Mouse (Mus musculus) natural killer cell, adult 2 months (primary cell): Measurements from ENCODE around the gene Prn.
A peak's percentile ranks its signal among the peaks of the same experiment; 100 is the strongest.

Experiments
- DNase-seq, 2 experiments: peaks; one replicate each; pipeline ENCODE4 v3.0.0; 2022; ENCODE audit warnings: low spot score in 2 of 2

Prn gene

DNA sequence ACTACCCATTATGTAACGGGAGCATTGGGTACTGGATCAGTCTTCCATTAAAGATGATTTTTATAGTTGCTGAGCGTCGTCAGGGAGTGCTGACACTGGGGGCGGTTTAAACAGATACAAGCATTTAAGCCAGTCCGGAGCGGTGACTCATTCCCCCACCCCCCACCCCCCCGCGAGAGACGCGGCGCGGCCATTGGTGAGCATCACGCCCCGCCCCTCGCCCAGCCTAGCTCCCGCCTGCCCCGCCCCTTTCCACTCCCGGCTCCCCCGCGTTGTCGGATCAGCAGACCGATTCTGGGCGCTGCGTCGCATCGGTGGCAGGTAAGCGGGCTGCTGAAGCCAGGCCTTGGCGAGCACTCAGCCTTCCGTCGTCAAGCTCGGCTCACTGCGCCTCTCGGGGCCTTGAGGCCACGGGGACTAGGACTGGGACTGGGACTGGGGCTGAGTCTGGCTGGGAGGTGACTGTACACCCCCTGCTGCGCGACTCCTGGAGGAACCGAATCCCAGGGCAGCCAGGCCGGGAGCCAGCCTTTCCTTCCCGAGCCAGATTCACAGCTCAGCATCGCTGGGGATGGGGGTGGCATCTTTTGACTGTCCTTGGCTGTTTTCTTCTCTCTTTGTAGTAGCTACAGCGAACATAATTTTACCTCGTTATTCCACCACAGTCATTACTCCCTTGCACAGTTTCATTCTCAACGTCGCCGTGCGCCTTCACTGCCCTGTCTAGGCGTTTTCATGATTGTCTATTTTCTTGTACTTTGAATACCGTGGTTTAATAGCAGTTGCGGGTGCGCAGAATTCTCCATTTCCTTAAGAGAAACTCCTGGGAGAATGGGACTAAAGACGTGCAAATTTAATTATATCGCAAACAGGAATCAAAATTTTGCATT is at the start of gene Prn, which contains the start of gene Prnp:
Gene Prn, plus strand, starts transcription at position 275 of the 890 bp plus-strand sequence.
Gene Prnp, plus strand, starts transcription at position 246 of the 890 bp plus-strand sequence.
- DNase-seq = peak; percentile 69 to 84

DNA sequence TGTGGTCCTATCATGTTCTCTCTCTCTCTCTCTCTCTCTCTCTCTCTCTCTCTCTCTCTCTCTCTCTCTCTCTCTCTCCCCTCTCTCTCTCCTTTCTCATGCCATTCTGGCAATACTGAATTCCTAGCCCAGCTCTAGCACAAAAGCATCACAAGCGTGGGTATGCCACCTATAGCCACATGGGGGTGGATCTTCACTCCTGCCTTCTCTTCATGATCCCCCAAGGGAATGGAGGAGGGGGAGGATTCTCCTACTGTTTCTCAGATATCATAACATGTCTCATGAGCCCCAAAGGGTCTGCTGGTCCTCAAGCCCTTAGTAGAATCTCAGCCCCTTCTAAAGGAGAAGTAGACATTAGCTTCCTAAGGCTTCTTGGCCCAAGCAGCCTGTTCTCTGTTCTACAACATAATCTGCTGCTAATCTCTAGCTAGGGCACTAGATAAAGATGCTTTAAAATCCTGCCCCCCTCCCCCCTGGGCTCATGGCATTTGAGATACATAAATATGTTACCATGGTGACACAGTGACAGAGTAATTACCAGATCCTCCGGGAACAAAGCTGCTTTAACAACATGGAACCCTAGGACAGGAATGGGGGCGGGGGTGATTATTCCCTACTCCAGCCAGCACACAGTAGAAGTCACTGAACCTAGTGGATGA is 47.0 kb upstream of the Prn start:
- no peak for DNase-seq

DNA sequence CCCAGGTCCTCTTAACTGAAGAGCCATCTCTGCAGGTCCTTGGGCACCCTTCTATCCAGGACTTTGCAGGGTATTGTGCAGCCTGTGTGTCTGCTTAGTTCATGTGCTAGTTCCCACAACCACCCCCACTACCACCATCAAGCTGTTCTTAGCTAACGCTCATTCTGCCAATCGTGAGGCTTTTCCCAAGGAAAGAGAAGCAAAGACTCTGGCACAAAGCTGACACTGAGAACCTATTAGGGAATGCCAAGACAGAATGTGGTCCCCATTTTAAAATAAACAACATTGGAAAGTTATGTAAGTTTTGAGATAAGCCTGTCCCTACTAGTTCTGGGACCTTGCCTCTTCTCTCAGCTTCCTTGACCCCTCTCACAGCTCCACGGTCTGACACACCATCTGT is 46.3 kb upstream of the Prn start:
- DNase-seq = no peak

GRCm38 (mm10) chr2:131864262-131864796 is 45.4 kb upstream of the Prn start:
- DNase-seq = no peak

DNA sequence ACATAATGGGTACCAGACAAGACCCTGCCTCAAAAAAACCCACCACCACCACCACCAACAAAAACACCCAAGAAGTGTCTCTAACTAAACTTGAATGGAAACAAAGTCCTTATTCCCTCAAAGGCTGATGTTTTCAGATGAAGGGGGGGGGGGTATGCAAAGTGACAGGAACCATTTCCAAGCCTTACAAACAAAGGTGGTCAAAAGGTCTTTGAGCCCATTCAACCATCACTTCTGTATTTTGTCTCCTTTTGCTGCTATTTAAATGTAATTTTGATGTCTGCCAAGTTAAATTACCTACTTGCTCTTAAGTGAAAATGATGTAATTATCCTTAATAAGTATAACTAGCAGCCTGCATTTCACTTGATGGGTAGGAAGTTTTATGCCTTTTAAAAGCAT is 43.1 kb upstream of the Prn start:
- no peak for DNase-seq

DNA sequence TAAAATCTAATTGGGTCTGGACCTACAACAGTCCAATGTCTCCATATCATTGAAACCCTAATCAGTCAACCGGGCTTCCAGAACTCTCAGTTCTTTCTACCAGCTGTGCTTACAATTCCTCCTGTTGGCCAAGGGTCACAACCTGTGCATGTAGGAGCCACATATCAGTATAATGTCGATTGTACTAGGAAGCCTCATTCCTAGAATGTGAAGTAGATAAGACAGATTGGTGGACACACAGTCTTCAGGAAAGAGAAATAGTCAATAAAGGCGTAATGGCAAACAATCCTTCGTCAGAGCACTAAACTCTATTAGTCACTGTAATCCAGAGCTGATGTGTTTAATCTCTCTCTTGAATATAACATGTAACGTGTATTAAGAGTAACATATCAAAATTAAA is 40.8 kb upstream of the Prn start:
- no peak for DNase-seq

GRCm38 (mm10) chr2:131873376-131873775 is 36.4 kb upstream of the Prn start:
- DNase-seq = no peak

DNA sequence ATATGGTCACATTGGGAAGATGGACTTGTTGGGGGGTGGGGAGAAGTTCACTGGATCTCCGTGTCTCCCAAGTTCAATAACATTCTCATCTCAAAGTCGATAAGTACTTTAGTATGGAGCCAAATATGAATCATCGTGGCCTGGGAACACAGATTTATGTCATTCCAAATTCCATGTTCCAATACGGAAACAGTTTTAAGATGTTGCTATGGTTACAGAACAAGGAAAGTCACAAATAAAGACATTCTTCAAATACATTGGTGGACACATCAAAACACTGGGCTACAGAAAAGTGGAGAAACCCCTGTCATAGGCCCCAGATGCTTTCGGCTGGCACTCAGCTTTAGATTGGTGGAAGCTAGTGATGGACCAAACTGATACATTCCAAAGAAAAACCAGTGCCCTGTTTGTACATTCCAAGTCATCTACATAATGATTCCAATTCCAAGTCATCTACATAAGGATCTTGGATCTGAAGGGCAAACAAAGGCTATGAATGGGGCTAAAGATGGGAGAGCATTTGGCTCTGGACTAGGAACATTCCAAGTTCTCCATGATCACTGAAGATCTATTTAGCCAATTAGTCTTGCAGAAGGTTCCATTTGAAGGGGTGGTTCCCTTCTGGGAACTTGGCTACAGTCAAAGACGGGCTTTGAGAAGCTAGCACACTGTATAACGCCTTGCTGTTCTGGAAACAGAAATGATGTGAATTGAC is 33.0 kb upstream of the Prn start:
- DNase-seq = no peak

DNA sequence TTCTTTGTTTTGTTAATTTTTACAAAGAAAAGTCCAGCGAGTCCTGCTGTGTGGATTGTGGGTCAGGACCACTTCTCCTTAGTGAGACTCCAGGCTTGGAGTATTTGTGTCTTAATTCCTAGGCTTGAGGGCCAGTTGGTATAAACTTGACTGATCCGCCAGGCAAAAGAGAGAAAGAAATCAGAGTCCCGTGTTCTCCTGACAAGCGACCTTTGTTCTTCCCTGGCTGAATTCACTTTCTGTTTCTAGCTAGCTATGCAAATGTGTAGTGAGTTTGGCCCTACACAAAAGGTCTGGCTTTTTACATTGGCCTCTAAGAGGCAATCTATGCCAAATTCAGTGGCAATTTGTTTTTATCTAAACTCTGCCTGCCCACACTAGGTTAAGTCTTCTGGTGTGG is 28.0 kb upstream of the Prn start:
- DNase-seq = no peak

- no peak for DNase-seq
Measured at GRCm38 (mm10) chr2:131883136-131883535, 26.6 kb upstream of the Prn start.

- DNase-seq = no peak
Measured at GRCm38 (mm10) chr2:131886503-131887160, 23.1 kb upstream of the Prn start.

DNA sequence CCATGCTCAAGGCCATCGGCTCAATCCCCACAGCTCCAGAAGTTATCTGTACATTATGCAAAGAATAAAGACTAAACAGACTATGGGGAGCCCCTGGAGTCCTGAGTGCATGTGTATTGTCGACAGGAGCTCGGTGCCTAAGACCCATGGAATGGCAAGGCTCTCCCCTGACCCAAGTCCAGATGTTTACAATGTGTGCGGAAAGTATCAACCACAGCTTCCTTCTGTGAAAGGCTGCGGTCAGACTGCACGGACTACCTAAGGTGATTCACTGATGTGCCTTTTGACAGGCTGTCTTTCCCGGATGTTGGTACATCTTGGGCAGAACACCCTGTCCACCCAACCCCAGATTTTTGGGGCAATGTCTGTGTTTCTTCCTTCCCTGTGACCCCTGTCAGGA is 21.5 kb upstream of the Prn start:
- DNase-seq = peak; percentile 35 to 51

GRCm38 (mm10) chr2:131892534-131892933 is 17.2 kb upstream of the Prn start:
- DNase-seq = no peak

DNA sequence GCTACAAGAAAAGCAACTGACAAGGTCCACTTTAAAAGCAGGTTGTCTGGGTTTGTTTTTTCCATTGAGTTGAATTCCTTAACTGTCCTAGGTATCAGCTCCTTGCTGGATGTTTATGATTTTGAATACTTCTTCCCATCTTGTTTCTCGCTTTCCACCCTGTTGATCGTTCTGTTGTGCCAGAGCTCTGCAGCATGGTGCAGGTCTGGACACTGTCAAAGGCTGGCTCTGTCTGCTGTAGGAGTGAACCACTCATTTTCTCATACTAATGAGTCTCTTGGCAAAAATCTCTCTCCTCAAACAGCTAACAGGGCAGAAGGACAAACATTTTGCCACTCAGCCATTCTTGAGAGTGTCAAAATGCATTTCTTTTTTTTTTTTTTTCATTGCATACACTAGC is 14.7 kb upstream of the Prn start:
- DNase-seq = no peak

DNA sequence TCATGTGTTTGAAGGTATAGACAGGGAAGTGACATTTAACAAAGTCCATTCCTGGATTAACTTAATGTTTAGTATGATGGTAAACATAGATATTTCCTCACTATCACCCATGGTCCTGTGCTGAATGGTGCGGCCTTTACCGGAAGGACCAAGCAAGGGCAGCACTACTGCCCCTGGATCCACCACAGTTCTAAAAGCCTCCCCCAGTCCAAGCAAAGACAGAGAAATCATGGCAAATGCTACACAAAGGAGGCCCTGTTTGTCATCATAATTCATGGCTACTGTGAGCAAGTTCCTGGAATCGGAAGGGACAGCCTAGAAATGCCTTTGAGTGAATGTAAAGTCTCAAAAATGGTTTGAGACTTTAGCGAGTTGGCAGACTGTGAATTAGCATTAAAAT is 13.7 kb upstream of the Prn start:
- no peak for DNase-seq

GRCm38 (mm10) chr2:131897336-131898109 is 12.2 kb upstream of the Prn start:
- DNase-seq = no peak

- no peak for DNase-seq
Measured at GRCm38 (mm10) chr2:131902423-131902822, 7.3 kb upstream of the Prn start.

DNA sequence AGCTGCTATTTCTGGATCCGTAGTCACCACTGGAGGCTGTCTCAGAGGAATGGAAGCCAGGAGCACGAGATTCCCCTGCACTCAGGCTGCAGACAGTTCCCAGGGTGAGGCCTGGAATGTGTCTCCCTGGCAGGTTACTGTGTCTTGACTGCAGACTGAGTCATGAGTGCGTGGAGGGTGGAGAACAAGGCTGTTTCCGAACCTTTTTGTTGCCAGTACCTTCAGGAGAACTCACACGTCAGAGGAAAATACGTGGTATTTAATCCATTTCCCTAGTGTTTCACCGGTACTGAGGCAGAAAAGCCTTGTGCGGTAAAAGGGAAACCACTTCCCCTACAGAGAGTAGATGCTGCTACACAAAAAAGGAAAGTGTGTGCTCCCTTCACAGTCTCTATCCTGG is 6.9 kb upstream of the Prn start:
- no peak for DNase-seq

DNA sequence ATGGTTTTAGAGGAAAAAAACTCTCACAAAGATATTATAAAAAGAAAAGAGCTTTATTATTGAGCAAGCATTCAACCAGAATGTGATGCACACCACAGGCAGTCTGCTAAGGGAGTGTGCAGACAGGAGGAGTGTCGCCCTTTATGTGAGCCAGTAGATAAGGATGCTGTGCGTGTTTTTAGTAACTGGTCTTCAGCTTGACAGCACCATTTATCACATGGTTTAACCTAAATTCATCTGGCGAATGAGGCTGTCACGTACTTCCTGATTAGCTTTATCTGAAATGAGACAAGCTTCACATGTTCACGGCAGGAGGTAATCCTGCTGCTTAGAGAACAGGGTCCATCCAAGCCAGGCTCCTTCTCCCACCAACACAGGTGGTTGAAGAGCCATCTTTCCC is 4.7 kb upstream of the Prn start:
- no peak for DNase-seq

GRCm38 (mm10) chr2:131905776-131906175 is 4.0 kb upstream of the Prn start:
- DNase-seq = no peak

DNA sequence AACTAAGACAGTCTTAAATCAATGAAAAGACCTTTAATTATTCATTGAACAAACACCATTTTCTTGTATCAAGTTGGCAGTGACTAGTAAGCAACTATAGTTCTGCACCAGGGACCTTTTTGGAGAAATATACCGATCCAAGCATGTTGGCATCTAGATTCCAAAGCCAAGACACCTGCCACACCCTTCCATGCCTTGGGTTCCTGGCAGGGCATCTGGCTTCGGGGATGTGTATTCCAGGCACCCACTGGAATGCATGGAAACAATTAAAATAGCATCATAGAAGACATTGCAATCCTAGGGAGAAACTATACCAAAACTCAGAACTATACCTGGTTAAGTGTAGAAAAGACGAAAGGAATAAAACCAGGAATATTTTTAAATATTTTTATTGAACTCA is 3.5 kb upstream of the Prn start:
- DNase-seq = no peak
